Mouse (Mus musculus): Measurements from ENCODE around the gene Hmx3.

The Hmx3 gene

DNA sequence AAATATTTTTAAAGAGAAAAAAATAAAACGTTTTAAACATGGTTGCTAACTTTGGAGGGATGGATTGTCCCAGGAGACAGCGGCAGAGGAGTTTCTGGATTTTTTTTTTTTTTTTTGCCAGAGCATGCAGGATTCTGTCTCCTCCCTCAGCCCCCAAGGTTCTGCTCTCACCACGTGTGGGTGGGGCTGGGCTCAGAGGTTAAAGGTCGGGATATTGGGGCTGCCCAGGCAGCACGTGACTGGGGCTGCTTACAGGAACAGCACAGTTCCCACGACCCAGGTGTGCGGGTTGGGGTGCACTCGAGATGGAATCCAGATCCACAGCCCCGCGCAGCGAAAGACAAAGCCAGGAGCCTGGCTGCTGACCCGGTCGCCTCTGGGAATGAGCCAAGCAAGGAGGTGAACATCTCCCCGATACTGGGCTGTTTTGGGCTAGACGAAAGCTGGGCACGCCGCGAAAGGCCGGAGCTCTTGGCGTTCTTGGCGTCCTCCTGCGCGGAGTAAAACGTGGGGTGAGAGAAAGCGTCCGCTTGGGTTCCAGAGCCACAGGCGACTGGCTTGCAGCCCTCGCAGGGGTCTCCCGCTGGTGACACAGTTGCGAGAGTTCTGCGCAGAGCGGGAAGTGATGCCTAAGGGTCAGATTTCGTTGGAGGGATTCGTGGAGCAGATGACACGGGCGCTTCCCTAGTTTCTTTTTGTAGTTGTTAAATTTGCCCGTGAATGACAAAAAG is 14.0 kb downstream of the Hmx3 start:
- no peak for DNase-seq (ENCODE audit: low read depth, low spot score)

DNA sequence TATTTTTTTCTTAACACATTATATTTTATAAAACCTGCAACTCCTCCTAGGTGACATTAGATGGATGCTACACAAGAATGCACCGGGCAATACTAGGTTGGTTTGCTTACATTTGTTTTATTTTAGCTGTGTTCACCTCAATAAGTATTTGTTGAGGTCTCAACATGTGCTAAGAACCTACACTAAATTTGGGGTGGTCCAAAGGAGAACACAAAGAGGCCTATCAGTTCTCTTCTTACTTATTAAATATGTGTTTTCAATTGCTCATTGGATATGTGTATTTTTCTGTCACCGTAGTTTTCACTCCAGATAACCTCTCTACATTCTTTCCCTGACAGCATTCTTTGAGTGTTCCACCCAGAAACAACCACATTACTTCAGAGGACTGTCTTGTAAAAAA is 15.1 kb downstream of the Hmx3 start:
- no peak for DNase-seq (ENCODE audit: low read depth, low spot score)

DNA sequence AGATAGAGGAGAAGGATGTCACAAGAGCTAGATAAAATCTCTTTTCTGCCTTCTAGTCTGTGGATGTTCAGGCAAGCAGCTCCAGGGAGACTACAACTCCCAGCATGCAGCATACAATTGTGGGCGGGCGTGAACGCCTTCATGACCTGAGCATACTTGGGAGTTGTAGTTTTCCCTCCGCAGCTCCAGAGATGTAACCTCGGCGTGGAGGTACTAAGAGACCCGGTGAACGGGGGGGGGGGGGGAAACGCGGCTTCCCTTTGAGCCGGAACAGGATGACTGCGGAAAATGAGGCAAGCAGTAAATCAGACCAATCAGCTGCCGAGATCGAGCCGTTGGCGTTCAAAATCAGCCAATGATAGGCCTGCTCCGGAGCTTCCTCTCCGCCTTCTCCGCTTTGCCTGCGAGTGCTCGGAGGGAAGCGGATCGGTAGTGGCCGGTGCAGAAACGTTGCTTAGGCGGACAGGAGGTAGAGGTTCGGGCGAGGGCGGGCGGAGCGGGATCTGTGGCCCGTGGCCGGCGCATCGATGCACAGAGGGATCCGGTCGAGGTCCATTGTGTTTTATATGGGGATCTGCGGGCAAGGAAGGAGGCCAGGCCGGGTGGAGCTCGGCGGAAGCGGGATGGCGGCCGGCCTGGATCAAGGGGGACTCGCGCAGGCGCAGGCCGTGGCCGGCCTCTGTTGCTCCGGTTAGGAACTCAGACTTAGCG is 17.5 kb downstream of the Hmx3 start, which contains the start of gene Bub3:
Gene Bub3 (plus strand): TSS at position 237 of the 711 bp plus-strand sequence.
- peak; percentile 91 for DNase-seq (ENCODE audit: low read depth, low spot score)

DNA sequence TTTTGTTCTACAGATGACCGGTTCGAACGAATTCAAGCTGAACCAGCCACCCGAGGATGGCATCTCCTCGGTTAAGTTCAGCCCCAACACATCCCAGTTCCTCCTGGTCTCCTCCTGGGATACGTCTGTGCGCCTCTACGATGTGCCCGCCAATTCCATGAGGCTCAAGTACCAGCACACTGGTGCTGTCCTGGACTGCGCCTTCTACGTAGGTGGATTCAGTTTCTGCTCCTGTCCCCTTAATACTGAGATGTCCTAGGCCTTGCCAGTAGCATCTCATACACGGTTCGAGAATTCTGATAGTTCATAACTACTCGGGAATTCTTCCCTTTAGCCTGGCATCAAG is 18.0 kb downstream of the Hmx3 start:
- no peak for DNase-seq (ENCODE audit: low read depth, low spot score)

DNA sequence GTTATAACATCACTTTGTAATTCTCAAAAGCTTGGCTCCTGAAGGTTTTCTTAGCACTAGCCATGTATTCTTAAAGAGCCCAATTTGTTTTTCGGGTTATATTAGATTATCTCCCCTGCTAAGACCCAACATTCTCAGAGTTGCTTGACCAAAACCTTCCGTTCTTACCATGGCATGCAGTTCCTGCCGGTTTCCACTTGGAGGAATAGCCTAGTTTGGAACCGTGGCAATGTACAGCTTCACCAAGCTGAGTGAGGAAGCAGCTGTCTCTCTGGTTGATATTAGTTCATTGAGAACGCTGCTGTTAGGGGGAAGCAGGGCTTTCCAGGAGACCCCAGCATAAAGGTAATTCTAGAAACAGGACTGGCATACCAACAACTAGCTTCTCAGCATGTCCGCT is 32.6 kb downstream of the Hmx3 start:
- no peak for DNase-seq (ENCODE audit: low read depth, low spot score)

DNA sequence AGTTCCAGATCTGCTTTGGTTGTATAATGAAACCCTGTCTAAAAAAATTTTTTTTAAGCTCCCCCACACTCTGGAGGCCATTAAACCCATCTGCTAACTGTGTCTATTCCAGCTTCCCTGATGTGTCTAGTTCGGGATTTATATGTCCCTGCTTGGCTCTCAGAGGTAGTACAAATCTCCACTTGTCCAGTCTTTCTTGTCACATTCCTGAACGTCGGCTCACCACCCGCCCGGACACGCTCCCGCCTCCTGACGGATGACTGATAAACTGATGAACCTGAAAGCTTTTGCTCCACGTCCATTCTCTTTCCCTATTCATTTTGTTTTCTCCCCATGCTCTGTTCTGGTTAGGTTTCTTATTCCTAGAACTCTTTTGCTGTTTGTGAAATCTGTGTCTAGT is 39.5 kb downstream of the Hmx3 start:
- no peak for DNase-seq (ENCODE audit: low read depth, low spot score)

DNA sequence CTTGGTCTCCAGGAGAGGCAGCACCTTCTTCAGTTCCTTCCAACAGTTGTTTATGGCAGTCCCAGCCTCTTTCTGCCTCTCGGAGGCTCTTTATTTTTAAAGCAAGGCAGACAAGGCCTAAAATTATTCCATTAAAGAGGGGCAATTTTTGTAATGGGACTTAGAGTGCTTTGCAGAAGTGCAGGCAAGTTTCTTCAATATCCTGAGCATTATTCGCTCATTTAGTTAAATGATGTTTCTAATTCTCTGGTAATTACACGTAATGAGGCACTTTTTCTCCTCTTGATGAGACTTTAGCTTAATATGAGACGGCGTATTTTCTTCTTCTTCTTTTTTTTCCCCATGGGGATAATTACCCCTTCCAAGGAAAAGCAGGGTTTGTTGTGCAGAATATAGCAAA is 42.9 kb downstream of the Hmx3 start:
- peak; percentile 12 for DNase-seq (ENCODE audit: low read depth, low spot score)
